Mouse (Mus musculus) right cerebral cortex, postnatal 36 days (tissue): Measurements from ENCODE around the gene Aspg.

Experiments
- DNase-seq, 2 experiments: peaks; one replicate each; pipeline ENCODE4 v3.0.0; 2022; ENCODE audit warnings: low spot score in 2 of 2, mixed read lengths in 1 of 2

Gene Aspg

GRCm38 (mm10) chr12:112113710-112114109, 7.2 kb downstream of the Aspg start:
- DNase-seq, result peak; percentile 76 to 78

GRCm38 (mm10) chr12:112117006-112117405, 10.5 kb downstream of the Aspg start:
- DNase-seq, result peak in 1 of 2 experiments; percentile 36

GRCm38 (mm10) chr12:112117649-112118048, 11.2 kb downstream of the Aspg start:
- peak; percentile 70 to 75 for DNase-seq

DNA sequence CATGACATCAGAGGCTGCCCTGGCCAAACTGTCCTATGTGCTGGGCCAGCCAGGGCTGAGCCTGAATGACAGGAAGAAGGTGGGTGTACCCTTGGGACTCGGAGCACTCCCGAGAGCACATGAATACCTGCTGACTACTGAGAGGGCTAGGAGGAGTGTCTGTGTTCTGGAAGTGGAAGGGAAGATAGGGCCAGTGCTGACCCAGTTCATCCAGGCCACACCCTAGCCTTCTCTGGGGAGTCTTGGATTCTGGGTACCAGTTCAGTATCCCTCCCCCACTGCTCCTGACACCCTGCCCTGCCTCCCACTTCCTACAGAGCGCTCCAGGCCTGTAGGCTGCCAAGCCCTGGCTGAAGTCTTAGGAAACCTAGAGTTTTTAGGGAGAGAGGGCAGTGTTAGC, 14.7 kb downstream of the Aspg start:
- no peak for DNase-seq

DNA sequence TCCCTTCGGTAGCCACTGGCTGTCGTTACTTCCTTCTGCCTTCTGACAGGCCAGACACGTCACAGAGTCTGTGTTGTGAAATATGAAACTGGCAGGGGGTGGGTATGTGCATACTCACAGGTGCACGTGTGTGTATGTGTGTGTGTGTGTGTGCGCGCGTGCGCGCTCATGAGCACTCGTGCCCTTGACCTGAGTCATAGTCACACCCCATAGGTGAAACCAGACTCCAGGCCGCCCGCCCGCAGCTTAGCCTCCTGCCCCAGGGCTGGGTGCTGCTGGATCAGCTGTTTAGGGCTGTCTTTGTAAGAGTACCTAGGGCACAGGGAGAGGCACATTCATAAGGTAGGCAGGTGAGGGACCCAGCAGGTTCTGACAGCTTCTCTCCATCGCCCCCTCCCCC, 19.4 kb downstream of the Aspg start:
- DNase-seq, result no peak

DNA sequence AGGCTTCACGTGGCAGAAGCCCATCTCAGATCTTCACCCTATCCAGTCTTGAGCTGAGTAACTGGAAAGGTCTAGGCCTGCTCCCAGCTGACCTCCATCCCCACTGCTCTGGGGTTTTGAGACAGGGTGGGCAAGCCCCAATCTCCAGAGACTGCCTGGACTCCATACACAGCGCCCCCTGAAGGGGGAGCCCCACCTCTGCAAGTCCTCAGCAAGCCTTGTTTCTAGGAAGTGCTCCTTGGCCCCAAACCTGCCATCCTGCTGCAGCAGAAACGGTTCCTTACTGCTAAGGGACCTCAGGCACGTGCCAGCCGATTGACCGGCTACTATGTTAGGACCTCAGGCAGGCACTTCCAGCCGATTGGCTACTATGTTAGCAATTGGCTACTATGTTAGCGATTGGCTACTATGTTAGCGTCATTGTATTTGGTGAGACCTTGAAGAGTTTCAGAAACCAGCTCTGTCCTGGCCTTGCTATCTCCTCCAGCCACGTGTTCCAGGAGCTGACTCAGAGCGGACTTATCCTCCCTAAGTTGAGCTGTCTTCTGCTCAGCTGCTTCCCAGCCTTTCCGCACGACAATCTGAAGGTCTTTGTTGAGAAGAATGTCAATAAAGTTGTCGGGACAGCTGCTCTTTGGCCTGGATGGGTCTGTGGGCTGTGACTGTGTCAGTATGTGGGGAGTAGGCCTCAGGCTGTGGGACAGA, 20.6 kb downstream of the Aspg start:
- no peak for DNase-seq

DNA sequence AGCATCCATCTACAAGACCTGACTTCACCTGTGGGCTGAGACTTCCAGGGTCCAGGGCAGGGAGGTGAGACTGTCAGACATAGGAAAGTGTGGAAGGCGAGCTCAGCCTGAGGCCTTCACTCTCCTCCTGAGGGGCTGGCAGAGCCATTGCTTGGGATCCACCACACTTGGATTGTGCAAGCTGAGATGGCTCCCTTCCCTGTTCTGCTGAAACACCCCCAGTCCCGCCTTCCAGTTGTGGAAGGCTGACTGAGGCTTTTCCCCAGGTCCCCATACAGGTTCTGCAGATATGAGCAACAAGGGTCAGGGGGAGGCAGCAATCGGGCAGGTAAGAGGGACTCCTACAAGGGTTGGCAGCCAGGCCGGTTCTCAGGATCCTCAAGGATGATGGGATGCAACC, 22.0 kb downstream of the Aspg start:
- no peak for DNase-seq

- DNase-seq, result no peak
These were observed 22.9 kb downstream of the Aspg start for GRCm38 (mm10) chr12:112129300-112129856.

DNA sequence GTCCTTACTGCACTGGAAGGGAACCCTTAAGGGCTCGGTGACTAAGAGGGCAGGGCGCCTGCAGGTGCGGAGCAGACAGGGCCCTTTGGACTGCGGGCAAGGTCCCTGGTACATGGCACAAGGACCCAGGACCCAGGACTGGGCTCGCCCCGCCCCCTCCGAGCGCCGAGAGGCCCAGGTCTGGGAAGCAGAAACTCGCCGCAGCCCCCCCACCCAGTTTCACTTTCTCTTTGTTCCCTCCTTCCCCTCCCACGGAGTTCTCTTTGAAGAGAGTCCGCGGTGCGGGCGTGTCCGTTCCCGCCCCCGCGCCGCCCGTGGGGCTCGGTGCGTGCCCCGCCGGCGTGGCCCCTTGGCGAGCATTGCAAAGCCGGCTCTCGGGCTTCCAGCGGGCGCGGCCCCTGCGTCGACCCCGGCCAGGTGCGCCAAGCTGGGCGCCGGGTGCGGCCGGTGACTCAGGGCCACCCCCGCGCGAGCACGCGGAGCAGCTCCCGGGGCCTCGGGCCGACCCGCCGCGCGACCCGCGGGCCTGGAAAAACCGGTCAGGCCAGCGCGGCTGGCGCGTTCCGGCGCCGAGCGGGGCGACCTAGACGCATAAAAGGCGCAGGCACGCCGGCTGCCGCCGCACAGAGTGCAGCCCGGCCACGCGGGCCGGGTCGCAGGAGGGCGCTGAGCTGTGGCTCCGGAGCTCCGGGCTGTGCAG, 23.8 kb downstream of the Aspg start:
- DNase-seq, result no peak

- no peak for DNase-seq
These were observed 24.5 kb downstream of the Aspg start for GRCm38 (mm10) chr12:112130957-112131356.

GRCm38 (mm10) chr12:112140231-112140630, 33.8 kb downstream of the Aspg start:
- DNase-seq, result peak; percentile 33 to 39

GRCm38 (mm10) chr12:112140745-112141144, 34.3 kb downstream of the Aspg start:
- no peak for DNase-seq

- DNase-seq, result no peak
These were observed 34.8 kb downstream of the Aspg start for GRCm38 (mm10) chr12:112141300-112141699.

GRCm38 (mm10) chr12:112143116-112143832, 36.8 kb downstream of the Aspg start:
- DNase-seq, result no peak

- DNase-seq, result no peak
These were observed 37.3 kb downstream of the Aspg start for GRCm38 (mm10) chr12:112143833-112144201.

DNA sequence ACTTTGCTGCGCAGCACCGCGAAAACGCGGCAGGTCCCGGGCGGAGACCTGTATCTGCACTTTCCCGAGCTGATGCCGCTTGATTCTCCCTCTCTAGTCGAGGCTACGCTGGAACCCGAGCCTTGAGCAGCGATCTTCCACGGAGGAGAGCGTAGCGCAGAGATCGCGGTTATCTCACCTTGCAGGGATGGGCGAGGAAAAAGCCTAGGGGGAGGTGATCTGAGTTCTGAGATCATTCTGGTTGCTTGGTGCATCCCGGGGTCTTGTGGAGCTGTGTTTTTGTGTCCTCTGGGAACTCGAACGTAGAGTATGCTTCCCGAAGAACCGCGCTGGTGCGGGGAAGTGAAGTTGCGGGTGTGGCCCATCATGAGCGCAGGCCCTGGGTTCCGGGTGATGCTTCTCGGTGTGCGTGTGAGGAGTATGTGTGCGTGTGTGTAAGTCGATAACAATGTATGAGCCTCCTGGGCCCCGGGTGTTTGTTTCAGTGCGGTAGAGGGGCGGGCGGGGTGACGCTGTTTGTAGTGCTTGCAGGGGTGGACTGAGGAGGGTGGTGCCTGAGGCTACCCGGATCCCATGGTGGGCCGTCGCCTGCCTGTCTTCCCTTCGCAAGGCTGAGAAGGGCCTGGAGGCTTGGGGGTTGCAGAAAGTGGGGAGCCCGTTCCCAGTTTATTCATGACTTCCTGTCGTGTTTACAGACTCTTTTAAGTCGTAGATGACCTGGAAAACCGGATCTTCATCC, 38.1 kb downstream of the Aspg start:
- DNase-seq, result no peak

- peak; percentile 62 to 65 for DNase-seq
These were observed 38.9 kb downstream of the Aspg start for GRCm38 (mm10) chr12:112145211-112145874.

- DNase-seq, result no peak
These were observed 39.6 kb downstream of the Aspg start, which contains the start of gene Kif26a for GRCm38 (mm10) chr12:112145875-112146651. Gene Kif26a, plus strand, starts transcription at chr12:112146208.

GRCm38 (mm10) chr12:112147365-112147764, 40.9 kb downstream of the Aspg start:
- no peak for DNase-seq

GRCm38 (mm10) chr12:112150011-112150410, 43.5 kb downstream of the Aspg start:
- no peak for DNase-seq
